Mouse (Mus musculus) embryonic fibroblast, embryonic 13.5 days (primary cell): ENCODE measurements at regions not wholly inside any gene's neighbourhood (a gene's known extent, or its start where the extent isn't known, plus 50 kb on each side); places are given as distances from the start of the nearest gene placed in this dataset.

Source experiments
- CTCF ChIP-seq: IDR thresholded peaks from 2 replicates; pipeline ENCODE4 v1.5.1; 2011; ENCODE audit warnings: mild to moderate bottlenecking, control low read depth, low read length, moderate library complexity, borderline replicate concordance; ENCODE audit not compliant: insufficient read depth
- POLR2A ChIP-seq: IDR thresholded peaks from 2 replicates; pipeline ENCODE4 v1.6.1; 2011; ENCODE audit warnings: low read depth, mild to moderate bottlenecking, control low read depth, low read length, moderate library complexity

- TF ChIP-seq POLR2A (no peak), CTCF (no peak)
These were observed 179.1 kb upstream of the Hmga2 start for GRCm38 (mm10) chr10:120655238-120655931.
